Mouse (Mus musculus) embryo, embryonic 11.5 days (tissue): ENCODE data around the gene Prps2.
"Not testable (repeated sequence)": the region's sequence is repeated elsewhere in the genome, so short reads cannot be mapped to it uniquely, and the experiment has no call there.

Experiments
- DNase-seq: peaks from one replicate; pipeline ENCODE4 v3.0.0-alpha.2; 2012; ENCODE audit warnings: low read depth, low spot score

Gene Prps2

GRCm38 (mm10) chrX:167382047-167382853 lies at the start of gene Prps2:
Gene Prps2 (minus strand): TSS chrX:167382749.
- peak; percentile 31 for DNase-seq

GRCm38 (mm10) chrX:167417654-167418053 lies 35.1 kb upstream of the Prps2 start:
- DNase-seq, result no peak

DNA sequence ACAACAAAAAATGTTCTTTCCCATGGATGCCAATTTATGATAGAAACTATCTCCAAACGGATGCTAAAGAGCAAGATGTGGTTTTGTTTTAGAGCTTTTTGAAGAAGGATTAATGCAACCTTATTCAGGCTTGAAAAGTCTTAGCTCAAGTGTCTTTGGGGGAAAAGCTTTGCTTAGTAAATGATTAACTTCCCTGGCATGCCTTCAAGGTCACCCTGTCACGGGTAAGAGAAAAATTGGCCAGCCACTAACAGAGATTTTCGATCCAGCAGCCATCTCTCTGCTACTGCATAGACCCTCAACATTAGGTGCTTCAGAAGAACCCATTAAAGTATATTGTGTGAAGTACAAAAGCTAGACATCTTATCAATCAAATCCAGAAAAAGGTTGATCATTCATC lies 12.4 kb upstream of the Prps2 start:
- no peak for DNase-seq

DNA sequence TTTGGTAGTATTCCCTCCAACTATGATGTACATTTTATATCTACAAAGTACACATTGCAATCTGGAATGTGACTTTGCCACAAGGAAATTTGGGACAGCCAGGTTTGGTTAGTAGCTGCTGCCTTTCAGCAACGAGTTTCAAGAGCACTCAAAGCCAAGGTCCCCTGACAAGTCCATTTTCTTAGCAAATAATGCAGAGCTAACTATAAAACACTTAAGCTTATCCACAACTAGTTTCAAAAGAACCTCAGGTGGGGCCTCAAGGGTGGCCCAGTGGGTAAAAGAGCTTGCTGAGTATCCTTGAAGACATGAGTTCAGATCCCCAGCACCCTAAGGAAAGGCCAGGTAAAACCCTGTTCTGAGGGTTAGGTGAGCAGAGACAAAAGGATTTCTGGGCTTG lies 4.1 kb upstream of the Prps2 start:
- no peak for DNase-seq

DNA sequence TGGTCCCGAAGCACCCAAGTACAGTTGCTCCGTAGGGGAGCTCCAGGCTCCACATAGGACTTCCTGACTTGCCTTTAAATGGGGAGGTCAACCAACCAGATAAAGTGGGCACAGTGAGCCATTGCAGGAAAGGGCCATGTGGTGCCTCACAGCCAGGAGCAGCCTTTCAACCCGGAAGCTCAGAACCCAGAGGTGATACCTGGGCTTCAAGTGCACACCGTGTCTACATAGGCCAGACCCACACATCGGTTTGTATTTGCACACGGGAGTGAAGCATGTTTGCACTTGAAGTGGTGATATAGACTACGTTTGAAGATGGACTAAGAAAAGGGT lies 271 bp upstream of the Prps2 start:
- no peak for DNase-seq

DNA sequence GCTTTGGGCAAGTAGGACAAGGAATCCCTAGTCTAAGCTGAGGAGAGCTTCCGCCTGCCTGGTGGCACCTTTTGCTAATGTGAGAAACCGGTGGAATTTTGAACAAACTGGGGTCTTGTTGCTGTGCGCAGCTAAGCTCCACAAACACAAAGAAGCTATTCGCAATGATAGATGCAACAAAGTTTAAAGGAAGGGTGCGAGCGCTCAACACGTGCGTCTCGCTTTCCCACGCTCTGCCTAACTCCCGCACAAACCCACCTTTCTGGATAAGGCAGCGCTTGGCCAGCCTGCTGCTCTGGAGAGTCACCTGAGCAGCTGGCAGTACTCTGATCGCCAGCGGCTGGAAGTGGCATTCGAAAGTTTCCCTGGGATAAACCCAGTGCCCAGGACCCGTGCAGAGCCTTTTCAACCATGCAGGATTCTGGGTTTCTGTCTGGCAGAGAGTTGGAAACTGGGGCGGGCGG lies 934 bp downstream of the Prps2 start:
- DNase-seq, result no peak

GRCm38 (mm10) chrX:167380073-167380472 lies 2.5 kb downstream of the Prps2 start:
- DNase-seq, result no peak

DNA sequence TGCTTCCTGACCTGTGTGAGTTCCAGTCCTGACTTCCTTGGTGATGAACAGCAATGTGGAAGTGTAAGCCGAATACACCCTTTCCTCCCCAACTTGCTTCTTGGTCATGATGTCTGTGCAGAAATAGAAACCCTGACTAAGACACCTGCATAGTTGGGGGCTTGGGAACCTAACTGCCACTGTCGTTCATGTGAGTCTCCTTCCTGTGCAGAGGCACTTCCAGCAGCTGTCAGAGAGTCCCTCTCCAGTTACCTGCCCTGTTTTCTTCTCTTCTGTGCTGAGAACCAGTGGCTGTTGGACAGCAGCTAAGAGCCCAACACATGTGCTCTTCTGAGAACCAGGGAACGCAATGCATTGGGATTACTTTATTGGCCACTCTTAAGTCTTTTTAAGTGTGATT lies 21.3 kb downstream of the Prps2 start:
- not testable (repeated sequence) for DNase-seq

DNA sequence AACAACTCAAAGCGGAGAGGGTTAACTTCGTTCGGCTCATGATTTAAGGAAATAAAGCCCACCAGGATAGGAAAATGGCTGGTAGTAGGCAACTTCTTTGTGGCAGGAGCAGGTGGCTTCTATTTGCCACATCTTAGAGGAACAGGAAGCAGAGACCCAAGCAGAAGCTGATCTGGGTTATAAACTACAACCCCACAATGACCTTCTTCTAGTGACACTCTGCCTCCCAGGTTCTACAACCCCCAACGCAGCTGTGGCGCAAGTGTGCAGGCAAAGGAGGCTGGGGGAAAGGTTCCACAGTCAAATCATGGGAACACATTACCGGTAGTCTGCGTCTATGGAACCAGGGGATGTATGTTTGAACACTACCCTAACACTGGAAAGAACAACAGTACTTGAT lies 22.8 kb downstream of the Prps2 start:
- no peak for DNase-seq

- DNase-seq, result no peak
These were observed 25.1 kb downstream of the Prps2 start for GRCm38 (mm10) chrX:167357415-167357814.

GRCm38 (mm10) chrX:167355965-167356364 lies 26.6 kb downstream of the Prps2 start:
- no peak for DNase-seq

GRCm38 (mm10) chrX:167353617-167354016 lies 28.9 kb downstream of the Prps2 start:
- DNase-seq, result no peak

GRCm38 (mm10) chrX:167346440-167346839 lies 36.1 kb downstream of the Prps2 start:
- DNase-seq, result no peak

GRCm38 (mm10) chrX:167344356-167344755 lies 38.2 kb downstream of the Prps2 start:
- no peak for DNase-seq

DNA sequence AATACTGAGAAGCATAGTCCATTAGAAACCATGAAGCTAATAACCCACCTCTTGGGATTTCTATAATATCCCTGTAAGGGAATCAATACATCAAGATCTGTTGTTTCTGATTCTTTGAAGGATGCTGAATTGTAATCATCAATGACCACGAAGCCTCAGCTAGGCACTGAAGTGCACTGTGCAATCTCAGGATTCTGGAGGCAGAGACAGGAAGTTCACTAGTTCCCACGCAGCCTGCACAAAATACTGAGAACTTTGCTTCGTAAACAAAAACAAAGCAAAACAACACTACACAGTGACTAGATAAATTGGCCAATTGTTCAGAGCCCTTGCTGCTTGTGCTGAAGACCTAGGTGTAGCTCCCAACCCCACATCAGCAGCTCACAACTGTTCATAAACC lies 40.7 kb downstream of the Prps2 start:
- DNase-seq, result no peak

DNA sequence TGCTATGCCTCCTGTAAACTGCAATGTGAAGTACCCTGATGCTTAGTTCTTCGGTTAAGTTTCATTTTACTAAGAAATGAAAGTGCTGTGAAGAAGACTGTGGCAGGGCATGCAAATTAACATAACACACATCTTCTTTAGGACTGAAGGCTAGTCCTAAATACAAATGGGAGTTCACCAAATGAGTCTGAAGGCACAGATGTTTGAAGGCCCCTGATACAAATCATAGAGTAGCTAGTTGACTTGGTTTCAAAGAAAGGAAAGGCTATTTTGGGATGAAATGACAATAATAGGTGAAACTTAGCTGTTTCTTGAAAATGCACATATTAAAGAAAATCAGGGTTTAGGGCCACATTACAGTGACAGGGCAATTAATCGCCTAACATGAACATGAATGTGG lies 42.4 kb downstream of the Prps2 start:
- no peak for DNase-seq

- no peak for DNase-seq
These were observed 44.6 kb downstream of the Prps2 start for GRCm38 (mm10) chrX:167337990-167338389.

- DNase-seq, result no peak
These were observed 48.0 kb downstream of the Prps2 start for GRCm38 (mm10) chrX:167334571-167334970.

- no peak for DNase-seq
These were observed 49.9 kb downstream of the Prps2 start for GRCm38 (mm10) chrX:167332607-167333006.

DNA sequence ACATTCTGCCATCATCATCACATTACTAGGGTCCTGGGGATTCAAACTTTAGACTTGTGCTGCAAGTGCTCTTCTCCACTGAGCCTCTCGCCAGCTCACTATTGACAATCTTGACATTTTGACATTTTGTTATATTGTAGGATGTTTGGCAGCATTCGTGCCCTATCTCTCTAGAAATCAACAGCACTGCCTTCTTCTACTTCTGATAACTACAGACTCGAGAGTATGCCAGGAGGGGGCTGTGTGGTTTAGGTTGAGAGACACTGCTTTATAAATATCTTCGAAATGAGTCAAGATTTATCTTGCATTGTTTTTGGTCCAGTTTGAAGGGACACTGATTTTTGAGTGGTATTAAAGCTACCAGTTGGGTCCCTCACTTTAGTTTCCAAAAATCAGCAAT lies 51.6 kb downstream of the Prps2 start:
- DNase-seq, result no peak

DNA sequence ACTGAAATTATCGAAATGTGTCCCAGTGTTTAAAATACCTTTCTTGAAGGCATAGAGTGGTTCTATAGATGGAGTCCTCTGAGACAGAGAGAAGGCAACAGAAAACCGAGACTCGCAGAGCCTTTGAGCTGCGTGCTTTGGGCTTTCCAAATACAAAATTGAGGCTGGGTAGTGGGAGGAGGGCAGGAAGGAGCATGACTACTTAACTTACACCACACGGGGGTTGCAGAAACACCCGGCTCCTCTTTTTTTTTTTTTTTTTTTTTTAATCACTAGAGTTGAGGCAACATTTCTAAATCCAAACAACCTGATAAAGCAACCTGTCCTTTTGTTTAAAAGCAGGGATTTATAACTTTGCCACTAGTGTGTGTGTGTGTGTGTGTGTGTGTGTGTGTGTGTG lies 52.1 kb downstream of the Prps2 start, which contains the start of gene Tlr7:
Gene Tlr7 (minus strand): TSS at position 160 of the 400 bp plus-strand sequence.
- no peak for DNase-seq

DNA sequence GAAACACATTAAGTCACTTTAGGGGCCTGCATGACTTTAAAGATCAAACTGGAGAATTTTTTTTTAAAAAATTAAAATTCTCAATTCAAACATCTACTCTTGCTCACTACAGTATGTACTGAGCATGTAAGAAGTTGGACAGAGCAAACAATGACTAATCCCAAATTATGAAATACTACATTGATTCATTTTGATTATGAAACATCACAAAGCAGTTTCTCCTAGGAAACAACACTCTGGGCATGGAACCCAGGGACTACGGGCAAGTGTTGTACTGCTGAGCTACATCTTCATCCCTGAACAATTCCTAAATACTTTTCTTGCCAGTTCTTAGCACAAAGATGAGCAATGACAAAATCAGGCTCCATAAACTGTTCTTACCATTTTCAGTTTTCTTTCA lies 52.9 kb downstream of the Prps2 start:
- no peak for DNase-seq

- no peak for DNase-seq
These were observed 53.5 kb downstream of the Prps2 start for GRCm38 (mm10) chrX:167329098-167329497.

- DNase-seq, result no peak
These were observed 54.0 kb downstream of the Prps2 start for GRCm38 (mm10) chrX:167328519-167328918.
